Mouse (Mus musculus) MEL (cell line): ENCODE results near the gene Commd3.

ENCODE experiments used
- CTCF ChIP-seq, 3 experiments: IDR thresholded peaks in 2 of 3; conservative IDR thresholded peaks in 1 of 3; 2 replicates each; pipeline ENCODE4 v1.5.1; 2011 to 2012; ENCODE audit warnings: low read length in 3 of 3, low read depth in 2 of 3, mild to moderate bottlenecking in 2 of 3, improper control_type of control experiment in 1 of 3, inconsistent platforms in 1 of 3, mixed read lengths in 1 of 3, moderate library complexity in 1 of 3; ENCODE audit not compliant: control insufficient read depth in 1 of 3, insufficient read depth in 1 of 3, poor library complexity in 1 of 3, severe bottlenecking in 1 of 3
- ETS1 ChIP-seq: IDR thresholded peaks from 2 replicates; pipeline ENCODE4 v1.6.1; 2012; ENCODE audit warnings: low read depth, mild to moderate bottlenecking, inconsistent platforms, low read length, improper control_type of control experiment, moderate library complexity
- HCFC1 ChIP-seq: IDR thresholded peaks from 2 replicates; pipeline ENCODE4 v1.6.1; 2012; ENCODE audit warnings: low read depth, mild to moderate bottlenecking, inconsistent platforms, low read length, improper control_type of control experiment, moderate library complexity
- MAX ChIP-seq: IDR thresholded peaks from 2 replicates; pipeline ENCODE4 v1.6.1; 2011; ENCODE audit warnings: low read length, improper control_type of control experiment
- NELFE ChIP-seq: IDR thresholded peaks from 2 replicates; pipeline ENCODE4 v1.6.1; 2011; ENCODE audit warnings: low read depth, low read length, improper control_type of control experiment
- NRF1 ChIP-seq: IDR thresholded peaks from 2 replicates; pipeline ENCODE4 v1.6.1; 2014; ENCODE audit warnings: low read depth, mild to moderate bottlenecking, inconsistent platforms, low read length, improper control_type of control experiment, moderate library complexity; ENCODE audit not compliant: poor library complexity, insufficient read depth, severe bottlenecking
- POLR2AphosphoS5 ChIP-seq: IDR thresholded peaks from 2 replicates; pipeline ENCODE4 v1.6.1; 2012; ENCODE audit warnings: low read depth, borderline replicate concordance, mild to moderate bottlenecking, inconsistent platforms, low read length, moderate library complexity, mixed read lengths
- USF2 ChIP-seq, 2 experiments: IDR thresholded peaks; 2 replicates each; pipeline ENCODE4 v1.6.1; 2011 to 2012; ENCODE audit warnings: improper control_type of control experiment in 2 of 2, low read length in 2 of 2, borderline replicate concordance in 1 of 2, inconsistent platforms in 1 of 2, low read depth in 1 of 2, mild to moderate bottlenecking in 1 of 2; ENCODE audit not compliant: insufficient read depth in 1 of 2
- ZNF384 ChIP-seq: IDR thresholded peaks from 2 replicates; pipeline ENCODE4 v1.6.1; 2012; ENCODE audit warnings: low read depth, mild to moderate bottlenecking, inconsistent platforms, low read length, improper control_type of control experiment

- TF ChIP-seq ZNF384: no peak
- TF ChIP-seq NRF1: no peak
- no peak for TF ChIP-seq HCFC1
- no peak for TF ChIP-seq POLR2AphosphoS5
- no peak for TF ChIP-seq CTCF (IDR thresholded peaks at IDR 0.05 in 2 of 3, conservative IDR thresholded peaks at IDR 0.05 in 1 of 3; ENCODE audit: control insufficient read depth in 1 of 3, insufficient read depth in 1 of 3, low read depth in 2 of 3, low read length in 3 of 3, poor library complexity in 1 of 3, severe bottlenecking in 1 of 3)
- TF ChIP-seq USF2 (IDR thresholded peaks at IDR 0.05; ENCODE audit: borderline replicate concordance in 1 of 2, insufficient read depth in 1 of 2, low read depth in 1 of 2, low read length in 2 of 2): no peak
- no peak for TF ChIP-seq NELFE
- no peak for TF ChIP-seq MAX
- no peak for TF ChIP-seq ETS1
Measured at GRCm38 (mm10) chr2:18679701-18680100, 7.5 kb downstream of the Commd3 start.
